Mouse (Mus musculus): ENCODE data around the gene Evc2. TPM values are rescaled to one million over a fixed set of nuclear protein-coding genes. Genes with fewer than 3 reads are reported as not detected.
A peak's percentile ranks its signal among the peaks of the same experiment; 100 is the strongest.

The Evc2 gene
- polyA plus RNA-seq, 1 experiment from 2014 or later = 4.6 TPM

DNA sequence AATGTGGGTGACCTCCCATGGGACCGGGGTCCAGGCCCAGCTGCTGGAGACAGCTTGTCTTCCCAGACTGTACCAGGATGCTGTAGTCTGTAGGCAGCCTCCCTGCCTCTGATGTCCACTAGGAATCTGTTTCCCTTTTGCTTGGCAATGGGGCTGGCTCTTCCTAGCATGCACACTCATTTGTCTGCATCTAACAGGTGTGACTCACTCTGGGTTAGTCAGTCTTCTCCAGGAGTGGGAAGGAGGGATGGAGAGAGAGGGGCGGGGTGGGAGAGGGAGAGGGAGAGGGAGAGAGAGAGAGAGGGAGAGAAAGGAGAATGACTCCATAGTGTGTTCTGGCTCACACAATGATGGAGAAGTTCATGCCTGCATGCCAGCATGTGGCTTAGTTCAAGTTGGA lies 13.5 kb downstream of the Evc2 start:
- no peak for DNase-seq (ENCODE audit: low spot score)
- 100% methylated on average over 2 of the region's 2 CpGs for WGBS
- Histone ChIP-seq H3K9ac (no peak overlapping the region), H3K36me3 (replicated peaks; ENCODE audit: control insufficient read depth, insufficient read depth) (no peaks in the 10 kb centered on the region), H3K27ac (no peak overlapping the region), H3K4me2 (replicated peaks) (no peak overlapping the region), H3K4me1 (replicated peaks; ENCODE audit: control insufficient read depth, insufficient read depth, low read length) (no peaks in the 10 kb centered on the region), H3K4me3 (replicated peaks; ENCODE audit: low read length) (no peak overlapping the region), H3K9me3 (ENCODE audit: control insufficient read depth, low read length) (no peaks in the 10 kb centered on the region), H3K27me3 (ENCODE audit: control insufficient read depth, insufficient read depth, low read length) (no peaks in the 10 kb centered on the region)
- no peak for ATAC-seq (ENCODE audit: low FRiP score)

DNA sequence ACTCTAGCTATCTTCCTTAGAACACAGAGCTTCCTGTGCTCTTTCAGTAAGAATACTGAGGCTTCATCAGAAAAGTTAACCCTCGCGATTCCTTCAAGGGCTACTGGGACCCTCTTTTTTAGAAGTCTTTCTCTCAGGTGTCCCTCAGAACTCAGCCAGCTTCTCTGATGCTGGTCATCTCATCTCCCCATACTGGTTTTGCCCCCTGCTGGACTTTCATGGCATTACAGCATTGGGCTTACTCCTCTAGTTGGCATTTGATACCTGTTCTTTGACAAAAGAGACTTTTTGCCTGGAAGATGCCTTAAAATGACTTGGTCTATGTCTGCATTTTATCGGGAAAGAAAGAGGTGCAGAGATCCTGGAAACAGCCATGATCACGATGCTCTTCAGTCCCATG lies 16.1 kb downstream of the Evc2 start:
- peak; percentile 45 for DNase-seq (ENCODE audit: low spot score)

DNA sequence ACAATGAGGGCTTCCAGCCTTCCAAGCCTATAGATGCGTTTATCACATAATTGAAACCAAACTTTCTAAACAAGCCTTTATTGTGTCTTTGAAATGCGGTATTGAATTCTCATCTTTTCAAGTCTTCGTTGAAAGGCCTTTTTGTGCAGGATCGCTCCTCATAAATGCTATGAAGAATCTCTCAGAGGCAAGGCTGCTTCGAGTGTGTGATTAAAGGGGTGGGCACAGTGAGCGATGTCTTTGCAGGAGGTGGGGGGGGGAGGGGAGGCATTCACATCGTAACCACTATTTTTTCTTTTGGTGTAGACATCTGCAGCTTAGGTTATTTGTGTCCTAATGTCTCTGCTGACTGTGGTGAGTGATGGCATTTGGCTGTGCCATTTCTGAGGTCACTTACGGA lies 17.7 kb downstream of the Evc2 start:
- Histone ChIP-seq H3K9ac (no peak overlapping the region), H3K4me2 (replicated peaks) (no peak overlapping the region), H3K9me3 (ENCODE audit: control insufficient read depth, low read length) (no peaks in the 10 kb centered on the region), H3K4me1 (replicated peaks; ENCODE audit: control insufficient read depth, insufficient read depth, low read length) (no peaks in the 10 kb centered on the region), H3K36me3 (replicated peaks; ENCODE audit: control insufficient read depth, insufficient read depth) (no peaks in the 10 kb centered on the region), H3K4me3 (replicated peaks; ENCODE audit: low read length) (no peak overlapping the region), H3K27ac (no peak overlapping the region), H3K27me3 (ENCODE audit: control insufficient read depth, insufficient read depth, low read length) (no peaks in the 10 kb centered on the region)
- ATAC-seq (ENCODE audit: low FRiP score) (no peak), DNase-seq (ENCODE audit: low spot score) (no peak)
- WGBS = 50% methylated on average over 8 of the region's 8 CpGs

More for the DNA sequence above, 16.1 kb downstream of the Evc2 start:
- Histone ChIP-seq H3K4me1 (replicated peaks; ENCODE audit: control insufficient read depth, insufficient read depth, low read length) (no peaks in the 10 kb centered on the region), H3K4me2 (replicated peaks) (no peak overlapping the region), H3K9ac (no peak overlapping the region), H3K36me3 (replicated peaks; ENCODE audit: control insufficient read depth, insufficient read depth) (no peaks in the 10 kb centered on the region), H3K9me3 (ENCODE audit: control insufficient read depth, low read length) (no peaks in the 10 kb centered on the region), H3K4me3 (replicated peaks; ENCODE audit: low read length) (no peak overlapping the region), H3K27ac (no peak overlapping the region), H3K27me3 (ENCODE audit: control insufficient read depth, insufficient read depth, low read length) (no peaks in the 10 kb centered on the region)
- no peak for ATAC-seq (ENCODE audit: low FRiP score)
- 87% methylated on average over 4 of the region's 4 CpGs for WGBS

DNA sequence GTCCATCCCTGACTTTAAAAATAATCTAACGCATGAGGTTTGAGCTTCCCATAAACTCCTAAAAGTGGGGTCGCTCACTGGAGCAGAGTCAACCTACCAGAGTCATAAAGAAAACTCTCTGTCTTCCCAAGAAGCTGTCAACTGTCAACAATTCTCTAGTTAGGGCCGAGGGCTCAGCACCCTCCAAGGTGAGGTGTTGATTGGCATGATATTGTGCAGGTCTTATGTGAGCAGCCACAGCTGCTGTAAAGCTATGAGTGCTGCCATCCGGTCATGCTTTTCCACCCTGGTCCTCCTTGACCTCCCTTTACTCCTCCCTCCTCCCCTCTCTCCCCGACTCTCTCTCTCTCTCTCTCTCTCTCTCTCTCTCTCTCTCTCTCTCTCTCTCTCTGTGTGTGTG lies 24.3 kb downstream of the Evc2 start:
- Histone ChIP-seq H3K36me3 (replicated peaks; ENCODE audit: control insufficient read depth, insufficient read depth) (no peaks in the 10 kb centered on the region), H3K4me1 (replicated peaks; ENCODE audit: control insufficient read depth, insufficient read depth, low read length) (peaks cover 7% of the 10 kb centered on the region), H3K9ac (no peak overlapping the region), H3K27me3 (ENCODE audit: control insufficient read depth, insufficient read depth, low read length) (no peaks in the 10 kb centered on the region), H3K4me3 (replicated peaks; ENCODE audit: low read length) (no peak overlapping the region), H3K27ac (no peak overlapping the region), H3K4me2 (replicated peaks) (no peak overlapping the region), H3K9me3 (ENCODE audit: control insufficient read depth, low read length) (no peaks in the 10 kb centered on the region)
- DNase-seq (ENCODE audit: low spot score) (no peak), ATAC-seq (ENCODE audit: low FRiP score) (no peak)
- WGBS = 92% methylated on average over 5 of the region's 5 CpGs

DNA sequence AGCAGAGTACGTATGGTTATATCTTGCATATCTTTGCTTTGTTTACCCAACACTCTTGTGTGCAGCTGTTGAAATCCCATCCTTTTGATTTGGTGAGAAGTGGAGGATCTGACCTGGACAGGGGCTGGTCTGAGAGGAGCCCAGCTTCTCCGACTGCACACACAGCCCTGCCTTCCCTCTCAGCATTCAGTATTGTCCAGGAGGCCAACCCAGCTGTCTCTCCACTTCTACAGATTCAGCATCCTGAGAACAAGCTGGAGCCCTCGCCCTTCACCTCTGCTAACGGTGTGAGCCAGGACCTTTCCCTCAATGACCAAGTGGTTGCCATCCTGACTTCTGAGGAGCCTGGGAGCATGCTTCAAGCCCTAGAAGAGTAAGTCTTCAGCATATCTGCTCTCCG lies 25.0 kb downstream of the Evc2 start:
- H3K4me3 ChIP-seq (replicated peaks; ENCODE audit: low read length) = no peak overlapping the region
- peaks cover 7% of the 10 kb centered on the region for H3K4me1 ChIP-seq (replicated peaks; ENCODE audit: control insufficient read depth, insufficient read depth, low read length)
- no peak overlapping the region for H3K9ac ChIP-seq
- no peaks in the 10 kb centered on the region for H3K27me3 ChIP-seq (ENCODE audit: control insufficient read depth, insufficient read depth, low read length)
- H3K9me3 ChIP-seq (ENCODE audit: control insufficient read depth, low read length) = no peaks in the 10 kb centered on the region
- no peak overlapping the region for H3K27ac ChIP-seq
- H3K4me2 ChIP-seq (replicated peaks) = no peak overlapping the region
- WGBS = 91% methylated on average over 5 of the region's 5 CpGs
- ATAC-seq (ENCODE audit: low FRiP score) (no peak), DNase-seq (ENCODE audit: low spot score) (no peak)
- H3K36me3 ChIP-seq (replicated peaks; ENCODE audit: control insufficient read depth, insufficient read depth) = no peaks in the 10 kb centered on the region

DNA sequence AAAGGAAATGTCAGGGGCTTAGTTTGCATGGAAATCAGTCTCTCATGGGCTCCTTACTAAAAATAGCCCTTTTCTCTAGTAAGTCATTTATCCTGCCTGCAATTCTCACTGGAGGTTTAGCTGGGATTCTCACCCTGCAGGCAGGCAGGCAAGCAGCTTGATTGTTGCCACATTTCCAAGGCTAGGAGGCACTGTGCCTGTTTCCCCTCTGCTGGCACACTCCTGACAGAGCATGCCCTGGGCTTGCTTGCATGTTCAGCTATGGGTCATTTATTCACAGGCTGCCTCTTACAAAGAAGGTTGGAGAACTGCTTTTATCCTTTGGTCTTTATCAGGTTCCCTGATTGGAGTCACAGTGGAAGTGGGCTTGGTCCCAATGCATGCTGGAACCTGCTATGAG lies 27.5 kb downstream of the Evc2 start:
- peak overlapping the region; percentile 6; the same call in 1 of the 2 replicates for H3K27ac ChIP-seq
- H3K27me3 ChIP-seq (ENCODE audit: control insufficient read depth, insufficient read depth, low read length) = no peaks in the 10 kb centered on the region
- peak; percentile 34 for DNase-seq (ENCODE audit: low spot score)
- ATAC-seq (ENCODE audit: low FRiP score) = peak; percentile 51; the same call in 1 of the 2 replicates
- H3K4me1 ChIP-seq (replicated peaks; ENCODE audit: control insufficient read depth, insufficient read depth, low read length) = peaks cover 7% of the 10 kb centered on the region
- H3K4me2 ChIP-seq (replicated peaks) = no peak overlapping the region
- no peak overlapping the region for H3K9ac ChIP-seq
- H3K4me3 ChIP-seq (replicated peaks; ENCODE audit: low read length) = no peak overlapping the region
- no peaks in the 10 kb centered on the region for H3K36me3 ChIP-seq (replicated peaks; ENCODE audit: control insufficient read depth, insufficient read depth)
- H3K9me3 ChIP-seq (ENCODE audit: control insufficient read depth, low read length) = no peaks in the 10 kb centered on the region

DNA sequence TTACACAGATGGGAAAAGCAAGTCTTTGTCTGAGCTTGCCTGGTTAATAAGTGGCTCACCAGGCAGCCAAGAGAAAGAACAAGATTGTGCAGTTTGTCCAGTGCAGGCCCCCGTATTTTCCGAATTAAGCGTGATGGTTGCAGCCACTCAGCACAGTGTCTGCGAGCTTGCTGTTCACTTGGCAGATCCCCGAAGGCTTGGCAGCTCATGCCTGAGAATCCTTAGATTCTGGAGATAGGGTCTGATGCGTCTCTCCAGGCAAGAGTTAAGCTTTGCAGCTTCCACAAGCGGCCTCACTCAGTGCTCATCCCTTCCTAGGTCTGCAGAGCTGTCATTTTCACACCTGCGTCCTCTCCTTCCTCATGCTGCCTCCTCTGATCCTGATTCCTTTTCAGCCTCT lies 30.5 kb downstream of the Evc2 start:
- Histone ChIP-seq H3K27me3 (ENCODE audit: control insufficient read depth, insufficient read depth, low read length) (no peaks in the 10 kb centered on the region), H3K9ac (no peak overlapping the region), H3K4me1 (replicated peaks; ENCODE audit: control insufficient read depth, insufficient read depth, low read length) (peaks cover 7% of the 10 kb centered on the region), H3K4me2 (replicated peaks) (no peak overlapping the region), H3K27ac (no peak overlapping the region), H3K36me3 (replicated peaks; ENCODE audit: control insufficient read depth, insufficient read depth) (no peaks in the 10 kb centered on the region), H3K4me3 (replicated peaks; ENCODE audit: low read length) (no peak overlapping the region), H3K9me3 (ENCODE audit: control insufficient read depth, low read length) (no peaks in the 10 kb centered on the region)
- WGBS = 91% methylated on average over 8 of the region's 8 CpGs
- ATAC-seq (ENCODE audit: low FRiP score) = no peak
- DNase-seq (ENCODE audit: low spot score) = no peak

DNA sequence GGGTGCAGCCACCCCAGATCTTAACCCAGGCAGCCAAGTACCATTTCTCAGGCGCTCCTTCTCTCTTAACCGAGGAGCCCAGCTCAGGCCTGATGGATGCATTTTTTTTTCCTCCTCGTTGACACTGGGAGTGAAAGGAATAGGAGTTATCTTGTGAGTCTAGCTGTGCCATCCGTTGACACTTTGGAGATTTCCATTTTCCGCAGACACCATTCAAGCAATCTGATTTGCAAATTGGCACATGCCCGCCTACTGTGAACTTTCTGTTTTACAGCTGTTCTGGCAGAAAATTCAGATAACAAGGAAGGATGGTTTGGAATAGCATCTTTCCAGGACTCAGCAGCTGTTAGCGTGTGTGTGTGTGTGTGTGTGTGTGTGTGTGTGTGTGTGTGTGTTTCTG lies 39.1 kb downstream of the Evc2 start:
- no peaks in the 10 kb centered on the region for H3K9me3 ChIP-seq (ENCODE audit: control insufficient read depth, low read length)
- ATAC-seq (ENCODE audit: low FRiP score) (no peak), DNase-seq (ENCODE audit: low spot score) (no peak)
- no peak overlapping the region for H3K9ac ChIP-seq
- WGBS = 80% methylated on average over 7 of the region's 7 CpGs
- H3K36me3 ChIP-seq (replicated peaks; ENCODE audit: control insufficient read depth, insufficient read depth) = no peaks in the 10 kb centered on the region
- H3K4me3 ChIP-seq (replicated peaks; ENCODE audit: low read length) = no peak overlapping the region
- H3K27me3 ChIP-seq (ENCODE audit: control insufficient read depth, insufficient read depth, low read length) = no peaks in the 10 kb centered on the region
- H3K4me2 ChIP-seq (replicated peaks) = no peak overlapping the region
- no peak overlapping the region for H3K27ac ChIP-seq
- no peaks in the 10 kb centered on the region for H3K4me1 ChIP-seq (replicated peaks; ENCODE audit: control insufficient read depth, insufficient read depth, low read length)

DNA sequence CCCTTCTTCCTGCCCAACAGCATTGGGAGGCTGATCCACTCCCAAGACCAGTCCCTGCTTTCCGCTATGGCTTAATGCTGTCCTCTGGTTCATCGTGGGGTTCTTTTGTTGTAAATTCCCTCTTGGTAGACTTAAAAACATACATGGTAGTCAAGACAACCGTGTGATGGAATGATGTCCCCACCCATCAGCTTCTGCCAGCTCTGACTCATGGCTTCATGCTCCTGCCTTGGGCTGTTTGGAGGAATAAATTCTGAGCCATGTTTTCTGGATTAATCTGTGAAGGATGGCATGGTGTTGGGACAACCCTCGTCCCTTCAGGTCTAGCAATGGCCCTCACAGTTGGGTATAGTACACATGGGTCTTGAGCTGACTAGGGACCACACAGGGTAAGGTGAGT lies 42.3 kb downstream of the Evc2 start:
- DNase-seq (ENCODE audit: low spot score) = no peak
- no peaks in the 10 kb centered on the region for H3K36me3 ChIP-seq (replicated peaks; ENCODE audit: control insufficient read depth, insufficient read depth)
- WGBS = 83% methylated on average over 4 of the region's 4 CpGs
- ATAC-seq (ENCODE audit: low FRiP score) = no peak
- no peaks in the 10 kb centered on the region for H3K9me3 ChIP-seq (ENCODE audit: control insufficient read depth, low read length)
- no peak overlapping the region for H3K27ac ChIP-seq
- H3K4me1 ChIP-seq (replicated peaks; ENCODE audit: control insufficient read depth, insufficient read depth, low read length) = no peaks in the 10 kb centered on the region
- H3K4me2 ChIP-seq (replicated peaks) = no peak overlapping the region
- no peak overlapping the region for H3K4me3 ChIP-seq (replicated peaks; ENCODE audit: low read length)
- no peak overlapping the region for H3K9ac ChIP-seq
- no peaks in the 10 kb centered on the region for H3K27me3 ChIP-seq (ENCODE audit: control insufficient read depth, insufficient read depth, low read length)

DNA sequence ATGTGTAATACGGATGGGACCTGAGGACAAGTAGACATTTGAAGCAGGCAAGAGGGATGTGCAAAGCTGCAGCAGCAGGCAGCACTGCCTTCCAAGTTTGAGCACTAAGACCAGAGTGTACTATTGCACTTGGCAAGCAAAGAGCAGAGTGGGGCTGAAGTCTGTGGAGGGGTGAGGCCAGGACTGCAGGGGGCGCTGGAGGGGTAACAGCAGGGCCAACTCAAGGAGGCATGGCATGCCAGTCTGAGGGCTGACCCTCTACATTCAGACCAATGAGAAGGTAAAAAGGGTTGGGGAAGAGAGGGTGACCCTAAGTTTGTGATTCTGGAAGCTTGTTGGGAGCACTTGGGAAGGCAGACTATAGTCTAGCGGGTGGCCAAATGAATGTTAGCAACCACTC lies 45.3 kb downstream of the Evc2 start:
- Histone ChIP-seq H3K9me3 (ENCODE audit: control insufficient read depth, low read length) (no peaks in the 10 kb centered on the region), H3K4me2 (replicated peaks) (no peak overlapping the region), H3K9ac (no peak overlapping the region), H3K4me1 (replicated peaks; ENCODE audit: control insufficient read depth, insufficient read depth, low read length) (no peaks in the 10 kb centered on the region), H3K36me3 (replicated peaks; ENCODE audit: control insufficient read depth, insufficient read depth) (no peaks in the 10 kb centered on the region), H3K27ac (no peak overlapping the region), H3K27me3 (ENCODE audit: control insufficient read depth, insufficient read depth, low read length) (no peaks in the 10 kb centered on the region), H3K4me3 (replicated peaks; ENCODE audit: low read length) (no peak overlapping the region)
- ATAC-seq (ENCODE audit: low FRiP score) = no peak
- 89% methylated on average over 3 of the region's 3 CpGs for WGBS
- DNase-seq (ENCODE audit: low spot score) = no peak
